Mouse (Mus musculus) large intestine, adult 2 months (tissue): ENCODE measurements around the gene Asb10. TPM values are rescaled to one million over a fixed set of nuclear protein-coding genes. Genes with fewer than 3 reads are reported as not detected.

Experiments used
- DNase-seq: peaks from one replicate; pipeline ENCODE4 v3.0.0-alpha.2; 2012; ENCODE audit warnings: low read depth, low spot score
- WGBS: fragments of 180-500 bp; shearing (Covaris S2); methylation state at CpG from one replicate; pipeline ENCODE4 v1.1.7; 2018; 5-methylcytosine and 5-hydroxymethylcytosine counted together
- polyA plus RNA-seq: library from polyadenylated mRNA; depleted of rRNA; stranded (reverse); fragments of >200 nt; gene quantifications from 2 replicates; pipeline ENCODE4 v1.2.3, GENCODE M21; 2012

Asb10 gene
- polyA plus RNA-seq, 1 experiment: 0.20 TPM

DNA sequence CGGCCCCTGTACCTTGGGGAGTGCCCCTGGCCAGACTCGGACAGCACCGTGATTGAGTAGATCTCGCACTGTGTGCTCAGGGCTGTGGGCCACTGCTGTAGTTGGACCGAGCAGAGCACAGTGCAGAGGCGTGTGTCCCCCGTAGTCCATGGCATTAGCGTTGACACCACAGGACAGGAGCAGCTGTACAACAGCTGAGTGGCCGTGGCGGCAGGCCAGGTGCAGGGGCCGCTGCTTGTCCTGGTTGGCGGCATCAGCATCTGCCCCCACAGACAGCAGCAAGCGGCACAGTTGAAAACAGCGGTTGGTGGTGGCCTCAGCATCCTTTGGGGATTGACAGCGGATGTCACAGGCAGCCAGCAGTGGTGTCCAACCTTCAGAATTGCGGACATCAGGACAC lies 3.2 kb downstream of the Asb10 start:
- DNase-seq: no peak
- 68% methylated on average over 16 of the region's 16 CpGs for WGBS

DNA sequence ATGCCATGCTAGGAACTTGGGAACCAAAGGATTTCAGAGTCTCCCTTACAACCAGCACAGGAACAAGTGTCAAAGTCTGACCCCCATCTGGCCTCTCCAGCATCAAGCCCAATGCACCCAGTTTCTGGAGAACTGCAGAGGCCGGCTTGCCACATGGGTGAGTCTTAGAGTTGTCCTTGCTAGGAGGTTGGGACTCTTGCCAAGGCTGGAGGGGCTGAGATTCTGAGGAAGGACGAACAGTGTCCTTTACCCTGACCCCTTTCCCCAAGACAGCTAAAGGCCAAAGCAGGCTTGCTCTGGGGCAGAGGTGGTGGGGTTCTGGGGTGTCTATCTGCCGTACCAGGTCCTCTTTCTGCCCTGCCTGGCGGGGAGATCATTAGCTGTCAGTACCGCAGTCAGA lies 4.3 kb downstream of the Asb10 start:
- 83% methylated on average over 5 of the region's 5 CpGs for WGBS
- no peak for DNase-seq

DNA sequence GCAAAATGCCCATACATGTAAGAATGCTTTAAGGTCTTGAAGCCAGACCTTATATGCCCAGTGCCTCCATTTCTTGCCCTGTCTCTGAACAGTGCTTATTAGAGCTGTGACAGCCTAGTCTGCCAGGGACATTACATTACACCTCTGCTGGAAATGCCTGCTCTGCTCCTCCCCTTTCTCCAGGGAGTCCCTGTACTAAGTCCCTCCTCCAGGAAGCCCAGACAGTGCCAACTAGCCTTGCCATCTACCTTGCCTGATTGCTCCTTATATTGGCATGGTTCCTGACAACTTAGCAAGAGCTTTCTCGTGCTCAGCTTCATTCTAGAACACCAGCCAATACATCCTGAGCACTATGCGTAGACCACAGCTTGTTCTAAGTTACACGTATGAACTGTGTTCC lies 5.0 kb downstream of the Asb10 start:
- WGBS: 51% methylated on average over 3 of the region's 3 CpGs
- peak; percentile 28 for DNase-seq

DNA sequence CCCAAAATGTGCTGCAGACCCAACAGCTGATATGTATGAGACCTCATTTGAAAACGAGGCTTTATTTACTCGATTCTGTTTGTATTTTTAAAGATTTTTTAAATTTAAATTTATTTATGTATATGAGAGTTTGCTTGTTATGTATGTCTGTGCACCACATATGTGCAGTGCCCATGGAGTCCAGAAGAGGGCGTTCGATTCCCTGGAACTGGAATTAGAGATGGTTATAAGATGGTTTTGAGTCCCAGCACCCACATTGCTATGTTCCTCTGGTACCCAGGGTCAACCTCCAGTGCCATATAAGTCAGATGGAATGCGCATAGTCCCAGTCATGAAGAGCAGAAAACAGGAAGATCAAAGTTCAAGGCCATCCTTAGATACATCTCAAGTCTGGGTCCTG lies 6.5 kb downstream of the Asb10 start:
- no peak for DNase-seq
- 51% methylated on average over 5 of the region's 5 CpGs for WGBS

DNA sequence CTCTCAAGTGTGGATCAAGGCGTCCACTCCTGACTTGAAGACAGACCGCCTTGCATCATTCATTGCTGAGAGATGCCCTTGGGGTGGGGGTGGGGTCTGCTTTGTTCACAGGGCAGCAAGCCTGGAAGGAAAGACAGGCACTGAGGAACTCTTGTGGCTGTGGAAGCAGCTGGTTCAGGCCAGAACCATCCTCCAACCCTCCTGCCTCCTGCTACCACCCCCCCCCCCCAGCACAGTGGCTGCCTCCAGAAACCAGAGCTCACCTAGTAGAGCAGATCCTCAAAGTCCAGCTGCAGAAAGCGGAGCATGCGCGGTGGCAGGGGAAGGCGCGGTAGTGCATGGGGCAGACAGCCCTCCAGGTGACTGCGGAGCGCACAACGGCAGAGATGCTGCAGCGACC lies 7.4 kb downstream of the Asb10 start:
- 47% methylated on average over 11 of the region's 11 CpGs for WGBS
- DNase-seq: no peak

DNA sequence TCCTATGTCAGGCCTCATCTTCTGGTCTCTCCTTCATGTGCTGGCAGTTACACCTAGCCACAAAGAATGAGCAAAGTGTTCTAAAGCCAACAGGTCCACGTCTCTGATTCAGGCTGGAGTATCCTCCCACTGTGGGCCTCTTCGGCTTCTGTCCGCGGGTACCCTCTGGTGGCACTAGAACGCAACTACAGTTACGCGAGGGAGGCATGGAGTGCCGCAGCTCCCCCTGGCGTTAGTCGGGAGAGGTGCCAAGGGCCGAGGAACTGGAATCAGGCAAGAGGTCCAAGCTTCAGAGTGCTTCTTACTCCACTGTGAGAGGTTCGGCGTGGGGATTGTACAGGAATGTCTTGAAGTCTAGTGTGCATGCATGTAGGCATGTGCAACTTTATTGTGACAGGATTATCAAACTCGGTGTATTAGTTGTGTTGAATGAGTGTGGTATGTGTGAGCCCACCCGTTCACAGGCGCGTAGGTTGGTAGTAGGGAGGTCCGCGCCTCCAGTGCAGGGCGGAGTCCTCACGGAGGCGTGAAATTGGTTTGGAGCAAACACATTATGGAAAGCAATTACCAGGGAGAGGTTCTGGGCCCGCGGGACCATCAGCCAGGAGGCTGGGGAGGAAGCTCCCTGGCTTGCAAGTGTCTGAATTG lies 10.6 kb downstream of the Asb10 start:
- peak; percentile 76 for DNase-seq
- WGBS: 15% methylated on average over 24 of the region's 24 CpGs

DNA sequence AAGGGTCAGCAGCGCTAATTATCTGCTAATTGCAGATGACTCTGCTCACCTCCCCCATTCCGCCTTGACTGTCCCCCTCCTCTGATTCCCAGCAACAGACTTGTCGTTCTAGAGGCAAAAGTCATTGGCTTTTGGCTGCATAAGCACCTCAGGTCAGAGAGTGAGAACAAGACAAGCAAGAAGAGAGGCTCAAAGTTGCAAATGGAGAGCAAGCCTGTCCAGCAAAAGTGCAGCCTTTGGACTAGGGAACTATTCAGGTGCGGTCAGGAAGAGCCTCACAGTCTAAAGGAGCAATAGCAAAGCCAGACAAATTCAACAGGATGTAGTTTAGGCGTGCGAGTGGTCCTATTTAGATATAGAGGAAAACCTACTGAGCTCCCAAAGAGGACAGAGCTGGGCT lies 13.0 kb downstream of the Asb10 start:
- no peak for DNase-seq
- 17% methylated on average over 6 of the region's 6 CpGs for WGBS

DNA sequence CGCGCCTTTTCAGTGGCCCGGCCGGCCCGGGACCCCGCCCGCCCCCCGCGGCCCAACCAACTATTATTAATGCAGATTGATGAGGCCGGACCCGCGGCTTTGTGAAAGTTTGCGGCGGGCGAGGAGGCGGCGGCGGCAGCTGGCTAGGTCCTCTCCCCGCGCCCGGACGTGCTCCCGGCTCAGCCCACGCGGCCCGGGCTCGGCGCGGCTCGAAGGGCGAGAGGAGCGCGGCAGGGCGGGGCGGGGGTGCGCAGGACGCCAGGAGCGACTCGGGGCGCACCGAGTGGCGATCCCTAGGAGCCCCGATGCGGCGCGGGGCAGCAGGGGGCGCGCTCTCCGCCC lies 13.9 kb downstream of the Asb10 start, which contains the start of gene Gbx1:
Gene Gbx1 (minus strand): TSS at position 314 of the 342 bp plus-strand sequence.
- 1% methylated on average over 49 of the region's 49 CpGs for WGBS
- DNase-seq: no peak

DNA sequence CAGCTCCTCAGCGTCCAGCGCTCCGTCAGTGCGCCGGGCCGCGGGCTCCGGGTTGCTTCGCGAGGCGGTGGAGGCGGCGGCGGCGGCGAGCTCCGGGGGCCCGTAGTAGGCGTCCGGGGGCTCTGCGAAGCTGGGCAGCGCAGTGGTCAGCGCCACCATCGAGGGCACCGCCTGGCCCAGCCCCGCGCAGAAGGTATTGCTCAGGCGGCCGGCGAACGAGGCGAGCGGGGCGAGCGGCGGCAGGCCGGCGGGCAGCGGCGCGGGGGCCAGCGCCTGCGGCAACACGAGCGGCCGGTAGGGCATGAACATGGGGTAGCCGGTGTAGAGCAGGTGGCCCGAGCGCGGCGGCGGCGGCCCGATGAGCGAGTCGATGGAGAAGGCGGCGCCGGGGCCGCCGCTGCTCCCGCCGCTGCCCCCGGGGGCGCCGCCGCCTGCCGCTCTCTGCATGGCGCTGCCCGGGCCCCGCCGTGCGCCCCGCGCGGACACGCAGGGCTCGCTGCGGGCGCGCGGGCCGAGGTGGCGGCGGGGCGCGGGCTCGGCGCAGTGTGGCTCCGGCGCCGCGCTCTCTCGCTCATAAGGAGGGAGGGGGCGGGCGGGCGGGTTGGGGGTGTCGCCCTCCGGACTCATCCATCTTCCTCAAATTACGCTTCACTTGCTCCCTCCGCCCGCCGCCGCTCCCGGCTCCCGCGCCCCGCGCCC lies 14.4 kb downstream of the Asb10 start:
- 1% methylated on average over 99 of the region's 109 CpGs for whole genome bisulfite sequencing

DNA sequence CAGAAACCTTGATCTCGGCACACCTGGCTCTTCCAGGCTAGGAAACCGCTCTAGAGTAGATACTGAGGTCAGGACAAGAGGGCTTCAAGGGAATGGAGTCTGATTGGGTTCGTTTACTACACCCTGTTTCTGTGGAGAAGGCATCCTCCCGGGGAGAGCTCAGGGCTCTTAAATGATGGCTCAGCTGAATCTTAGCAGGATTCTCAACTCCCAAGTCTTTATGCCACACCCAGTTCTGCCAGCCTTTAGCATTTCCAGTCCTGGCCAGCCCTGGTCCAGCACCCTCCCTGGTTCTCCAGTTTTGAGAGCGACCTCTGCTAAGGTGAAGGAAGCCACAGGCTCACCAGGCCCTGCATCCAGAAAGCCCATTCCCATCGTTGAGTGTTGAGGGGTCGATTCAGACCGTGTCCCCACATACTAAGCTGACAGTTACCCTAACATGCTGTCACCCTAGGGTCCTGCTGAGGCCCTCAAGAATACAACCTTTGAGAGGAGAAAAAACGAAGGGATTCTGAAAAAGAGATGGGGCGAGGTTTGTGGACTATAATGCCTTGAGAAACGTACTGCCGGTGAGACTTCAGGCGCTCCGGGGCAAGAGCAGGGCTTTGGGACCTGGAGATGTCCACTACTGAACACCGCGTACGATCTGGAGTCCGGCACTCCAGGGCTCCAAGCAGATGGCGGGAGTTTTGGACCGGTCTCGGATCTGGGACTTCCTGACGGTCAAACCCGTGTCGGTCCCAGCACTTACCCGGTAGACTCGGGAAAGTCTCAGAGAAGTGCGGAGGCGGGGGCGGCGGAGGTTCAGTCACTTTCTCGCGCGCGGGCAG lies 15.2 kb downstream of the Asb10 start:
- 6% methylated on average over 34 of the region's 34 CpGs for WGBS

More for the DNA sequence above, 14.4 kb downstream of the Asb10 start:
- no peak for DNase-seq

DNA sequence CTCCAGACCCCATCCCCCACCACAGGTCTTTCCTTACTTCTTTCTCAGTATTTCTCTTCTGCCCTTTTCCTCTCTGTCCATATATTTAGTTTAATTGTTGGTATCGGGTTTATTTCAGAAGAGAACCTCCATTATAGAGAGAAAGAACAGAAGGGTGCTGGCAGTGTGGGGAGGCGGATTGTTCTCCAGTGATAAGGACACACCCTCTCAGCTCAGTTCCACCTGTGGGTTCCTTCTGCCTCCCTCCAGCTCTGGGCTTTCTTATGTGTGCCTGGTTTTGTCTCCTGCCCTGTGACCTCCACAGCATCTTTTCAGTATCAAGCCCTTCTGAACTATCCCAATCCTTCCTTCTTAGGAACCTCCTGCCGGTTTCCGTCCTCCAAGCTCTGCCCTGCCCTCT lies 16.3 kb downstream of the Asb10 start:
- WGBS: 19% methylated on average over 4 of the region's 4 CpGs
- no peak for DNase-seq

More for the DNA sequence above, 15.2 kb downstream of the Asb10 start:
- no peak for DNase-seq

DNA sequence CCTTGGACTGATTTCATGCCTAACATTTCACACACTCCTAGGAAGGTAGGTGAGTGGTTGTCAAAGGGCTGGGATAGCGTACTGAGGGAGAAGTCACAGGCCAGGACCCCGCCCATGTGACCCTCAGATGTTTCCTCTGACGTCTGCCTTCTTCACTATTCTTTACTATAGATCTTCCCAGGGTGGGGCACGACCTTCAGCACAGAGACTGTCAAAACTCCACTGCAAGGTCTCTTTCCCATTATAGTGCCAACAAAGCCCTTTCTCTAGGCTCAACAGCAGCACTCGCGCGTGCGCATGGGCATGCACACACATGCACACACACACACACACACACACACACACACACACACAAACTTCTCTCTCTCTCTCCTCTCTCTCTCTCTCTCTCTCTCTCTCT lies 17.0 kb downstream of the Asb10 start:
- 45% methylated on average over 8 of the region's 8 CpGs for WGBS
- DNase-seq: no peak

DNA sequence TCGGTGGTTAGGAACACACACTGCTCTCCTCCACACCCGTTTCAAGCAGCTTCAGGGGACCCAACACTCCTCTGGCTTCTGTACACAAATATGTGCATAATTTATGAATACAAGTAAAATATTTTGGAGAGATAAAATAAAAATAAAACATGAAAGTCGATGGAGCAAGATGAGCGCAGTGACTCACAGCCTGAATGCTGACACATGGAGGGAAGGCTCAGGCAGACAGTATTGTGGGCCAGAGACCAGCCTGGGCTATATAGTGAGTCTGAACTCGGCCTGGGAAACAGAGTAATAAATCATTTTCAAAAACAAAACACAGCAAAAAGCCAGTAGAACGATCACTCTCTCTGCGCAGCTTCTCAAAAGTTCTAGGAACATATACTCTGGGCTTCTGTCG lies 19.4 kb downstream of the Asb10 start:
- no peak for DNase-seq
- WGBS: 42% methylated on average over 8 of the region's 8 CpGs

DNA sequence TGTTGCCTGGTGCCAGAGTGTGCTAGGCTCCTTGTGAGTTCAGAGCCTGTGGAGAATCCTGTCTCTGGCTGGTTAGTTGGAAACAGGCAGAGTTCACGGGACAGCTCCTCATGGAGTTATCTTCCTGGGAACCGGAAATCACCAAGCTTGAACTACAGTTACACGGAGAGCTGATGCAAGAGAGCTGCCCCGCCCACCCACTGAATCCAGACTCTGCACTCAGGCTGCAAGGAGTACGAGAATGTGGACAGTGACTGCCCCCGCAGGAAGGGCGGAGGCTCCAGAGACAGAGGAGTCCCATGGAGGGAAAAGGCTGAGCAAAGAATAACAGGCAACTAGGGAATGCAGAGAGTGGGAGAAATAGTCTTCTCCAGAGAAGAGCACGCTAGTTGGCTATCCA lies 28.5 kb downstream of the Asb10 start:
- WGBS: 24% methylated on average over 8 of the region's 8 CpGs
- no peak for DNase-seq

DNA sequence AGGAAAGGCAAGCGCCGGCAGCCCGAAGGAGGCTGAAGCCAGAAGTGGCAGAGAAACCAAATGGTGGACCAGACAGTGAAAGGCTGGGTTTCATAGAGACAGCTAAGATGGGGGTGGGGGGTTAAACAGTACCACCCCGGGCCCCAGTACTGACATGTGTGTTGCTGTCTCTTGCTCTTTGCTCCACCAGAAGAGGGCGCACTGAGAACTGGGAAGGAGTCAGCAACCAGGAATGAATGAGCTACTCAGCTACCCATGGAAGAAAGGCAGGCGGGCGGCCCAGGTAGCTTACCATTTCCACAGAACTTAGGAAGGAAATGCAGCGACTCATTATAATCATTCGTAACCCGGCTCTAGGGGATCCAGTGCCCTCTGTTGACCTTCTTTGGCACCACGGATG lies 30.1 kb downstream of the Asb10 start:
- 49% methylated on average over 11 of the region's 11 CpGs for WGBS

DNA sequence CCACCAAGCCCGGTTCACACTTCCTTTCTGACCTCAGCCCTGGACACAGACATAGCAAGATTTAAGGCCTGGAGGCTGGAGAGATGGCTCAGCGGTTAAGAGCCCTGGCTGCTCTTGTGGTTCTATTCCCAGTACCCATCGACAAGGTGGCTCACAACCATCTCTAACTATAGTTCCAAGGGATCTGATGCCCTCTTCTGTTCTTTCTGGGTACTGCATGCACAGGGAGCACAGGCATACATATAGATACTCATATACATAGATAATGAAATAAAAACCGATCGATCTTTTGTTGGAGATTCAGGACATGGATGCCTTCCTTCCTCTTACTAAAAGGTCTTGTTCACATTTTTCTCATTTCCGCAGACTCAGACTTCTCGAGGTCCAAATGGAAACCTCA lies 32.4 kb downstream of the Asb10 start:
- 91% methylated on average over 7 of the region's 7 CpGs for WGBS
- no peak for DNase-seq

More for the DNA sequence above, 30.1 kb downstream of the Asb10 start:
- DNase-seq: no peak

DNA sequence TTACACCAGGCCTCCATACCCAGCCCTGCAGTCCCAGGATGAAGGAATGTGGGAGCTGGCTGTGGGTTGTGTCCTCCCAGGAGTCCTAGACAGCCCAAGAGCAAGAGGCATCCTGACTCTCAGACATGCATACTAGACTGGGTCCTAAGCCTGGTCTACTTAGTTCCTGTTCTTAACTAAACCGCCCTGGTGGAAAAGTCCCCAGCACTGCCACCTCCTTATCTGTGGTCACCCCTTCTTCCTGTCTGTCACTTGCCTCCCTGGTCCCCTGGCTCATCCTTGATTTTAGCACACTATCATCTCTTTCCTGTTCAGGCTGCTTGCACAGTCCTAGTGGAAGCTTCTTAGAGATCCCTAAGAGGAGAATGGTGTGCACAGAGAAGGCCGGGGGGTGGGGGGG lies 35.3 kb downstream of the Asb10 start:
- 43% methylated on average over 2 of the region's 2 CpGs for WGBS
- DNase-seq: no peak

DNA sequence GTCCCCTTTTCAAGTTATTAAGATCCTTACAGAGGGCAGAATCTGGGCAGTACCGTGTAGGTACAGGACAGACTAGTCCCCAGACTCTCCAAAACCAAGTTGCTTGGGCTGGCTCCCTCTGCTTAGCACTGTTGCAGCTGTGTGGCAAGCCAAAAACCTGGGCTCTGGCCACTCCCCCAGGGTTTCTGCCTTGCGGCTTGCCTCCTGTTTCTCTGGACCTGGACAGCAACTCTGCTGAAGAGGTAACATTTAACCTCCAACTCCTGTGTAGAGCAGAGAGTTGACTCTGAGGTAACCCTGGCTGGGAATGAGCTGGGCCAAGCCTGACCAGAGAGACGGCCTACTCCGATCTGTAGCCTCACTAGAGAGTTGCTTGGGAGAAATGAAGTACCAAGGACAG lies 38.0 kb downstream of the Asb10 start:
- DNase-seq: no peak
- 71% methylated on average over 4 of the region's 4 CpGs for WGBS

DNA sequence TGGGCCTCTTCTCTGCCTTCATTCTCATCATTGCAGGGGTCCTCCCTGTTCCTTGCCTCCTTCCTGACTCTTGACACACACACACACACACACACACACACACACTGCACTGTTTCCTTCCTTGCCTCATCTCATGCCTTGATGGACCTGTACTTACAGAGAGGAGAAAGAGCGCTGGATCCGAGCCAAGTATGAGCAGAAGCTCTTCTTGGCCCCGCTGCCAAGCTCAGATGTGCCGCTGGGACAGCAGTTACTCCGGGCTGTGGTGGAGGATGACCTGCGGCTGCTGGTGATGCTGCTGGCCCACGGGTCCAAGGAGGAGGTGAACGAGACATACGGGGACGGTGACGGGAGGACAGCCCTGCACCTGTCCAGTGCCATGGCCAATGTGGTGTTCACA lies 39.9 kb downstream of the Asb10 start:
- WGBS: 79% methylated on average over 11 of the region's 11 CpGs
- DNase-seq: no peak

DNA sequence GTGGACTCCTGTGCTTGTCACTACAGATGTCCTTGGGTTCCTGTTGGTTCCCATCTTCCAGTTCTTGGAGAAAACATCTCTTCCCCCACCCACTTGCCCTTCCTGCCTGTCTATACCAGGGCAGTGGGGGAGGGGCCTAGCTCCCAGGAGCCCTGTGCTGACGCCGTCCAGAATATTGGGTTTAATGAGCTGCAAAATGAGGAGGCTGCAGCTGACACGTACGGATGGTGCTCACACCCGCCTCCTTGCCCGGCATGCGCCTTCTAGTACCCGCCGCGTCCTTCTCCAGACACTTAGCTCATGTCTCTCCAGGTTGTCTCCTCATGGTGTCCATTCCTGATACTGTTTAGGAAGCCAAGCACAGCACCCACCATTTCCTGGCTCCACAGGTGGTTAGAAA lies 41.7 kb downstream of the Asb10 start:
- WGBS: 89% methylated on average over 10 of the region's 10 CpGs
- no peak for DNase-seq

DNA sequence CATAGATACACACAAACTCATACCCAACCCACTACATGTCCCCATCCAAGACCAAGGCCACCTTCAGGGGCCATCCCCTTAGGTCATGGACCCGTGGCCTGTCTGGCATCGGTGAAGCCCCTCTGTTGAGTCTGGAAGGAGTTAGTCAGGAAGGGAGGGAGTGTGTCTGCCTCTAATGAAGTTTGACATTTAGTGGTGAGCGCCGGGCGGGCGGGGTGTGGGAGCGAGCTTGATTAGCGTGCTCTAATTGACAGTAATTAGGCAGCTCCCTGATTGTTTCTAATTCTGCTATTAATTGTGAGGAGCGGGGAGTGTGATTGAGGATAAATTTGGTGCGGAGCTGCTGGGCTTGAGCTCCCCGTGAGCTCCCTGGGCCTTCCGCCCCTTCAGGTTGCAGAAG lies 43.3 kb downstream of the Asb10 start:
- WGBS: 95% methylated on average over 12 of the region's 12 CpGs
- no peak for DNase-seq
